In the genomic region with DNA sequence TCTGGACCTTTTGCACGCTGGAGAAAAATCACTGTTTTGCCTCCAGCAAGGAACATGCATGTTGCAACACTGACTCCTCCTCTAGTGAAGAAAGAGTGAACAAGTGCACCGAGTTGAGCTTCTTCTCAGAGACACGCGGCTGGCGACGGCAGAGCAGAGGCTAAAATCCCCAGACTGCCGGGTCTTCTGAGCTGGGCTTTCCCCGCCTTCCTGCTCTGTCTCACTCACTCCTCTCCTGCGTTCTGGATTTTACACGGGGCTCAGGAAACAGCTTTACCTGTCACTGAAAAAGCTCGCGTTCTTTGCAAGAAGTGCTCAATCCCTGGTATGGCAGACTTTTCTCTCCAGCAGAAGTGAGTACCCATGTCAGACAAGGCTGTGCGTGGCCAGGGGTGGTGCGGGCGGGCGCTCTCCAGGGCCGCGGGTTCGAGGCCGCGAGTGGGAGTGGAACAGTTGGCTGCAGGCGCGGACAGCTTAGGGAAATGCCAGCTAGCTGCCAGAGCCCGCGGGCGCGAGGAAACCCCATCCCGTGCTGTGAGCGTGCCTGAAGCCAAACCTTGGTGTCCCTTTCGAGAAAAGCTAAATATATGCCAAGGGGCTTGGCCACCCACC, we compare ENCODE assay signal across 8 mouse cellular contexts. TPM values are rescaled to one million over a fixed set of nuclear protein-coding genes. Genes with fewer than 3 reads are reported as not detected.
DNase-seq lines count a peak whose midpoint lies in the region; ATAC-seq and TF ChIP-seq lines count a peak whose summit lies in the region.

No protein-coding gene starts in this region.

- H3K9me3 ChIP-seq in heart, embryonic 10.5 days, result no peaks in the 10 kb centered on the region
- H3K9me3 ChIP-seq in liver, postnatal 0 days (ENCODE audit: low read length), result no peaks in the 10 kb centered on the region

- H3K4me3 ChIP-seq in left cerebral cortex, adult 2 months, result peak overlapping the region; percentile 42
- H3K4me3 ChIP-seq in bone marrow, adult 2 months (replicated peaks; ENCODE audit: control insufficient read depth, low read depth, low read length), result peak overlapping the region; percentile 24
- H3K4me3 ChIP-seq in heart, embryonic 10.5 days, result peak overlapping the region; percentile 66
- H3K4me3 ChIP-seq in liver, postnatal 0 days (ENCODE audit: low read depth, low read length), result peak overlapping the region; percentile 53

- TF ChIP-seq CTCF in left cerebral cortex, adult 2 months (IDR thresholded peaks at IDR 0.05), result no peak
- TF ChIP-seq CTCF in bone marrow, adult 2 months (IDR thresholded peaks at IDR 0.05; ENCODE audit: control insufficient read depth, insufficient read depth, low read length), result no peak
- no peak for TF ChIP-seq CTCF in liver, postnatal 0 days (IDR thresholded peaks at IDR 0.05; ENCODE audit: low read depth)

- 3% methylated on average over 30 of the region's 30 CpGs for WGBS in bone marrow, adult 2 months
- 2% methylated on average over 30 of the region's 30 CpGs for WGBS in heart, embryonic 10.5 days
- WGBS in liver, postnatal 0 days (ENCODE audit: insufficient replicate concordance), result 1% methylated on average over 30 of the region's 30 CpGs

- no peak for TF ChIP-seq POLR2A in bone marrow, adult 2 months (IDR thresholded peaks at IDR 0.05; ENCODE audit: borderline replicate concordance, control insufficient read depth, low read depth, low read length)

- H3K4me1 ChIP-seq in bone marrow, adult 2 months (ENCODE audit: control insufficient read depth, insufficient read depth, low read length), result no peaks in the 10 kb centered on the region; the same call in 1 of the 2 replicates
- H3K4me1 ChIP-seq in heart, embryonic 10.5 days, result peaks cover 9% of the 10 kb centered on the region; the same call in 1 of the 2 replicates
- peaks cover 3% of the 10 kb centered on the region; the same call in 1 of the 2 replicates for H3K4me1 ChIP-seq in liver, postnatal 0 days (ENCODE audit: insufficient read depth)

- peak; percentile 47 for ATAC-seq in liver, postnatal 0 days

- peak; percentile 10 to 40 for DNase-seq in left cerebral cortex, adult 2 months (ENCODE audit: extremely low spot score in 1 of 2, low spot score in 2 of 2)
- DNase-seq in left cerebral cortex, adult 8-10 months (ENCODE audit: low spot score in 2 of 2), result no peak
- DNase-seq in heart, embryonic 10.5 days (ENCODE audit: low spot score), result peak; percentile 76
- DNase-seq in kidney, adult 9 months, result peak; percentile 3
- peak; percentile 25 for DNase-seq in liver, postnatal 0 days
- DNase-seq in ovary, postnatal 36 days (ENCODE audit: low spot score), result peak; percentile 49
- no peak for DNase-seq in thymus, postnatal 10 days (ENCODE audit: low spot score in 2 of 2)

- H3K27ac ChIP-seq in left cerebral cortex, adult 2 months, result no peak overlapping the region
- no peak overlapping the region; the same call in 1 of the 2 replicates for H3K27ac ChIP-seq in bone marrow, adult 2 months (ENCODE audit: control insufficient read depth, insufficient read depth, low read depth, low read length, poor library complexity)
- 0 out of 2 replicates have a peak overlapping the region, but pooled peaks have one; percentile 44 for H3K27ac ChIP-seq in heart, embryonic 10.5 days
- 0 out of 2 replicates have a peak overlapping the region, but pooled peaks have one; percentile 22 for H3K27ac ChIP-seq in liver, postnatal 0 days (ENCODE audit: low read depth)

- peak overlapping the region; percentile 49; the same call in 1 of the 2 replicates for H3K9ac ChIP-seq in liver, postnatal 0 days (replicated peaks)

- peaks cover 11% of the 10 kb centered on the region; the same call in 1 of the 2 replicates for H3K27me3 ChIP-seq in heart, embryonic 10.5 days (ENCODE audit: insufficient read depth, poor library complexity, severe bottlenecking)
- 0 out of 2 replicates have a peak, but pooled peaks cover 2% of the 10 kb centered on the region for H3K27me3 ChIP-seq in liver, postnatal 0 days (ENCODE audit: insufficient read depth, low read length)

- no peaks in the 10 kb centered on the region for H3K36me3 ChIP-seq in heart, embryonic 10.5 days
- no peaks in the 10 kb centered on the region for H3K36me3 ChIP-seq in liver, postnatal 0 days (replicated peaks; ENCODE audit: insufficient read depth, low read length)

- H3K4me2 ChIP-seq in liver, postnatal 0 days (ENCODE audit: low read depth, low read length), result peak overlapping the region; percentile 76

- no peak for TF ChIP-seq EP300 in liver, postnatal 0 days (IDR thresholded peaks at IDR 0.05; ENCODE audit: low read depth)

- intact Hi-C loops in left cerebral cortex, adult 2 months (cut with DNase I), result no loop called here

RNA-seq across cellular contexts. Expression of a gene that starts 0.6 kb away (rescaled TPM):
- 1 to 10 TPM; 2.2 to 2.3 TPM for total RNA-seq in left cerebral cortex, adult 2 months (2021)
- 1 to 10 TPM; 1.6 to 8.0 (median 1.9) TPM for total RNA-seq in left cerebral cortex, adult 8-10 months (2022)
- polyA plus RNA-seq in bone marrow, adult 2 months (2011; ENCODE audit: insufficient read depth, insufficient read length, low replicate concordance, missing spikeins), result 1.1 TPM in 2 replicates
- polyA plus RNA-seq in heart, embryonic 10.5 days (2016; fragmentation: Nextera tagmentation; extraction: Ambion mirVana), result 0.68 and 1.9 TPM in 2 replicates
- polyA plus RNA-seq in liver, postnatal 0 days (2015; fragmentation: Nextera tagmentation; extraction: Ambion mirVana), result 13.1 and 13.8 TPM in 2 replicates

Comparison
In these comparisons a context has a peak if more than half of its experiments do, and no peak if none do; other contexts are left out.
1. DNase-seq: peak in left cerebral cortex, adult 2 months (2 of 2), heart, embryonic 10.5 days (single experiment), kidney, adult 9 months (single experiment), liver, postnatal 0 days (single experiment) and ovary, postnatal 36 days (single experiment); none in left cerebral cortex, adult 8-10 months (0 of 2) and thymus, postnatal 10 days (0 of 2).
2. H3K27ac ChIP-seq: peak in heart, embryonic 10.5 days (single experiment) and liver, postnatal 0 days (single experiment); none in left cerebral cortex, adult 2 months (single experiment) and bone marrow, adult 2 months (single experiment).
3. Peak in every context shown above with its lines, with median percentiles within 50 percentile points of each other: H3K4me3 ChIP-seq.